Comparison of ENCODE assay signal across 9 mouse cellular contexts in genomic region chr2:153525906-153526311, GRCm38 (mm10). TPM values are rescaled to one million over a fixed set of nuclear protein-coding genes. Genes with fewer than 3 reads are reported as not detected.
DNase-seq lines count a peak whose midpoint lies in the region; ATAC-seq and TF ChIP-seq lines count a peak whose summit lies in the region.
"Had no signal": no experiment of that assay in that cellular context is flagged by ENCODE, and none has a peak within 500 bp of the region (broad histone marks: within the 10 kb centered on the region; RNA-seq: fewer than 3 reads in every experiment).

No protein-coding gene starts in this region.

- TF ChIP-seq CTCF in G1E (IDR thresholded peaks at IDR 0.05; ENCODE audit: low read depth, low read length): no peak

- H3K4me3 ChIP-seq in heart, embryonic 14.5 days (ENCODE audit: control insufficient read depth in 1 of 2, insufficient read depth in 1 of 2, low read depth in 1 of 2, low read length in 2 of 2): no peak overlapping the region
- H3K4me3 ChIP-seq in G1E (ENCODE audit: low read depth, low read length): peak overlapping the region; percentile 57; the same call in 1 of the 2 replicates
- no peak overlapping the region for H3K4me3 ChIP-seq in heart, embryonic 16.5 days (ENCODE audit: low read length)
- no peak overlapping the region for H3K4me3 ChIP-seq in stomach, embryonic 14.5 days (ENCODE audit: low read depth, low read length)

- no peak for DNase-seq in heart, adult 11 months
- peak; percentile 91 for DNase-seq in G1E (ENCODE audit: low spot score)
- DNase-seq in lung, postnatal 14 days: peak; percentile 27
- no peak for DNase-seq in frontal cortex, adult 2 months (ENCODE audit: extremely low spot score in 1 of 2, low spot score in 1 of 2)
- DNase-seq in gastrocnemius, adult 18-20 months (ENCODE audit: low spot score): no peak

- no peaks in the 10 kb centered on the region for H3K9me3 ChIP-seq in heart, embryonic 14.5 days (ENCODE audit: control insufficient read depth, low read length)
- no peaks in the 10 kb centered on the region for H3K9me3 ChIP-seq in G1E (replicated peaks)
- H3K9me3 ChIP-seq in heart, embryonic 16.5 days (replicated peaks; ENCODE audit: control insufficient read depth, low read length): no peaks in the 10 kb centered on the region
- no peaks in the 10 kb centered on the region for H3K9me3 ChIP-seq in stomach, embryonic 14.5 days (ENCODE audit: control insufficient read depth, low read depth, low read length)

- WGBS in heart, embryonic 14.5 days: 11% methylated on average over 10 of the region's 10 CpGs
- WGBS in heart, embryonic 16.5 days: 15% methylated on average over 10 of the region's 10 CpGs
- WGBS in stomach, embryonic 14.5 days: 8% methylated on average over 10 of the region's 10 CpGs

- peak; percentile 14; the same call in 1 of the 2 replicates for ATAC-seq in heart, embryonic 14.5 days (ENCODE audit: insufficient number of reproducible peaks, insufficient read depth, low FRiP score, low read depth)
- peak; percentile 86 for ATAC-seq in G1E (ENCODE audit: extremely low read depth, insufficient number of reproducible peaks, low FRiP score, poor library complexity, severe bottlenecking)
- peak; percentile 22 for ATAC-seq in heart, embryonic 16.5 days (replicated peaks; ENCODE audit: extremely low read depth, insufficient read depth, low FRiP score)
- peak; percentile 64 for ATAC-seq in stomach, embryonic 14.5 days (ENCODE audit: insufficient number of reproducible peaks, insufficient read depth, low FRiP score, low read depth)

- no peaks in the 10 kb centered on the region for H3K36me3 ChIP-seq in heart, embryonic 14.5 days (ENCODE audit: control insufficient read depth, insufficient read depth, low read length)
- peaks cover 10% of the 10 kb centered on the region for H3K36me3 ChIP-seq in G1E (replicated peaks)
- H3K36me3 ChIP-seq in heart, embryonic 16.5 days (ENCODE audit: control insufficient read depth, insufficient read depth): no peaks in the 10 kb centered on the region
- H3K36me3 ChIP-seq in stomach, embryonic 14.5 days (ENCODE audit: control insufficient read depth, insufficient read depth, low read length): no peaks in the 10 kb centered on the region

- peaks cover 39 to 60% of the 10 kb centered on the region in 2 experiments for H3K4me1 ChIP-seq in heart, embryonic 14.5 days (ENCODE audit: control insufficient read depth in 2 of 2, insufficient read depth in 2 of 2, low read length in 2 of 2)
- H3K4me1 ChIP-seq in G1E (ENCODE audit: insufficient read depth, low read depth, low read length): peaks cover 94% of the 10 kb centered on the region
- H3K4me1 ChIP-seq in heart, embryonic 16.5 days (ENCODE audit: control insufficient read depth, insufficient read depth, low read length): peaks cover 41% of the 10 kb centered on the region
- H3K4me1 ChIP-seq in stomach, embryonic 14.5 days (ENCODE audit: control insufficient read depth, insufficient read depth, low read length): peaks cover 33% of the 10 kb centered on the region

- peak overlapping the region; percentile 59 to 87 for H3K27ac ChIP-seq in heart, embryonic 14.5 days (replicated peaks in 1 of 2; ENCODE audit: control insufficient read depth in 1 of 2, insufficient read depth in 1 of 2, low read depth in 2 of 2, low read length in 2 of 2)
- H3K27ac ChIP-seq in heart, embryonic 16.5 days (ENCODE audit: low read length): peak overlapping the region; percentile 54
- peak overlapping the region; percentile 72 for H3K27ac ChIP-seq in stomach, embryonic 14.5 days (ENCODE audit: low read length)
- H3K27ac ChIP-seq: macrophage had no signal

- no peaks in the 10 kb centered on the region for H3K27me3 ChIP-seq in heart, embryonic 14.5 days (ENCODE audit: control insufficient read depth, insufficient read depth, low read length)
- H3K27me3 ChIP-seq in G1E (ENCODE audit: insufficient read depth, low read length): peaks cover 67% of the 10 kb centered on the region
- peaks cover 3% of the 10 kb centered on the region; the same call in 1 of the 2 replicates for H3K27me3 ChIP-seq in heart, embryonic 16.5 days (ENCODE audit: control insufficient read depth, insufficient read depth, low read length)
- H3K27me3 ChIP-seq in stomach, embryonic 14.5 days (ENCODE audit: control insufficient read depth, insufficient read depth, low read length): 0 out of 2 replicates have a peak, but pooled peaks cover 6% of the 10 kb centered on the region

- peak overlapping the region; percentile 38 for H3K4me2 ChIP-seq in heart, embryonic 14.5 days (ENCODE audit: low read length)
- peak overlapping the region; percentile 27; the same call in 1 of the 2 replicates for H3K4me2 ChIP-seq in heart, embryonic 16.5 days (ENCODE audit: low read depth, low read length)
- H3K4me2 ChIP-seq in stomach, embryonic 14.5 days (replicated peaks; ENCODE audit: low read depth, low read length): peak overlapping the region; percentile 20; the same call in 1 of the 2 replicates

- peak overlapping the region; percentile 38 for H3K9ac ChIP-seq in heart, embryonic 14.5 days (ENCODE audit: low read length)
- H3K9ac ChIP-seq in heart, embryonic 16.5 days (ENCODE audit: low read length): peak overlapping the region; percentile 42; the same call in 1 of the 2 replicates
- H3K9ac ChIP-seq in stomach, embryonic 14.5 days (replicated peaks; ENCODE audit: low read depth, low read length): no peak overlapping the region

RNA-seq across cellular contexts. Expression of gene Nol4l, which starts 3.9 kb away (rescaled TPM):
- polyA plus RNA-seq in heart, embryonic 14.5 days (2014; fragmentation: Nextera tagmentation; extraction: Ambion mirVana): 10.0 and 12.6 TPM in 2 replicates
- total RNA-seq in G1E (2014; fragmentation: Nextera tagmentation) (39.2 and 45.3 TPM in 2 replicates), G1E (2017) (13.5 and 13.9 TPM in 2 replicates)
- polyA plus RNA-seq in G1E (2012): 19.8 and 23.4 TPM in 2 replicates
- polyA plus RNA-seq in heart, embryonic 16.5 days (2015; fragmentation: Nextera tagmentation; extraction: Ambion mirVana): 7.0 and 8.5 TPM in 2 replicates
- 14.6 and 17.7 TPM in 2 replicates for polyA plus RNA-seq in stomach, embryonic 14.5 days (2014; fragmentation: Nextera tagmentation; extraction: Ambion mirVana)
- 35.8 and 36.3 TPM in 2 replicates for polyA plus RNA-seq in frontal cortex, adult 2 months (2012; rRNA removed)
- under 1 TPM; 0.46 to 0.97 TPM for total RNA-seq in gastrocnemius, adult 18-20 months (2021)

RNA-seq across cellular contexts. Expression of gene 4930404H24Rik, which starts 33.3 kb away (rescaled TPM):
- polyA plus RNA-seq in heart, embryonic 14.5 days (2014; fragmentation: Nextera tagmentation; extraction: Ambion mirVana): not detected in 2 replicates
- total RNA-seq in G1E (2014; fragmentation: Nextera tagmentation) (not detected in 2 replicates), G1E (2017) (not detected in 2 replicates)
- not detected in 2 replicates for polyA plus RNA-seq in G1E (2012)
- polyA plus RNA-seq in heart, embryonic 16.5 days (2015; fragmentation: Nextera tagmentation; extraction: Ambion mirVana): not detected in 2 replicates
- polyA plus RNA-seq in stomach, embryonic 14.5 days (2014; fragmentation: Nextera tagmentation; extraction: Ambion mirVana): not detected in 2 replicates
- polyA plus RNA-seq in frontal cortex, adult 2 months (2012; rRNA removed): not detected in 2 replicates
- not detected for total RNA-seq in gastrocnemius, adult 18-20 months (2021)
- polyA plus RNA-seq: macrophage had no signal

Comparison
In these comparisons a context has a peak if more than half of its experiments do, and no peak if none do; other contexts are left out.
1. ATAC-seq: peak in every context shown above with its lines; median percentile 86 in G1E; 64 in stomach, embryonic 14.5 days; 22 in heart, embryonic 16.5 days; 14 in heart, embryonic 14.5 days.
2. DNase-seq: peak in G1E (single experiment) and lung, postnatal 14 days (single experiment); none in heart, adult 11 months (single experiment), frontal cortex, adult 2 months (0 of 2) and gastrocnemius, adult 18-20 months (single experiment).
3. Peak in every context shown above with its lines, with median percentiles within 50 percentile points of each other: H3K27ac ChIP-seq and H3K4me2 ChIP-seq.